In the genomic region with DNA sequence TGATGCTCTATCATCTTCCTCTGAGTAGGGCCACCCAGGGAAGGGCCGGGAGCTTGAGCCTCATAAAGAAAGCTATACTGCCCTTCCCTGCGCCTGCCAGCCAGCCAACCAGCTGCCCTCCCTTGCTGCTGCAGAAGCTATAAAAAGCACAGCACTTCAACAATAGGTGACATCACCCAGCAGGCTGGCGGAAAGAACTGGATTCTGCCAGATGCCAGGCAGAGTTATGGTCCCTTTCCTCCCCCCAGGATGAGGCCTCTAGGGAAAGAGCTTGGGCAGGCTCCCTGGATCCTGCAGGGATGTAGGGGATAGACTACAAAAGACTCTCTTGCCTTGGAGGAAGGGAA, we compare ENCODE assay signal across 8 mouse cellular contexts.
DNase-seq lines count a peak whose midpoint lies in the region; ATAC-seq and TF ChIP-seq lines count a peak whose summit lies in the region.

No protein-coding gene starts in this region.

- DNase-seq in layer of hippocampus, adult 2 months (ENCODE audit: low spot score in 2 of 2), result peak in 1 of 2 experiments; percentile 63
- no peak for DNase-seq in layer of hippocampus, adult 9-10 months (ENCODE audit: low spot score)
- DNase-seq in heart, adult 2 months, result peak; percentile 55 to 74
- peak; percentile 76 for DNase-seq in kidney, adult 2 months
- no peak for DNase-seq in natural killer cell, adult 2 months (ENCODE audit: low spot score in 2 of 2)
- DNase-seq in c-Kit-positive CD71-positive TER-119-positive erythroid progenitor cells, embryonic 14.5 days (ENCODE audit: low spot score), result no peak

- TF ChIP-seq POLR2A in heart, adult 2 months (IDR thresholded peaks at IDR 0.05; ENCODE audit: insufficient read depth, low read depth, low read length), result no peak
- TF ChIP-seq POLR2A in kidney, adult 2 months (IDR thresholded peaks at IDR 0.05; ENCODE audit: low read depth, low read length), result no peak

- 0 out of 2 replicates have a peak, but pooled peaks have one; percentile 50 for TF ChIP-seq EP300 in heart, adult 2 months (IDR thresholded peaks at IDR 0.05; ENCODE audit: insufficient read depth, low read depth, low read length)

- peaks cover 9% of the 10 kb centered on the region for H3K36me3 ChIP-seq in heart, adult 2 months (ENCODE audit: control insufficient read depth, insufficient read depth, low read length)
- no peaks in the 10 kb centered on the region for H3K36me3 ChIP-seq in kidney, adult 2 months (ENCODE audit: control insufficient read depth, insufficient read depth, low read length)
- H3K36me3 ChIP-seq in limb, embryonic 13.5 days, result no peaks in the 10 kb centered on the region
- H3K36me3 ChIP-seq in neural tube, embryonic 15.5 days, result no peaks in the 10 kb centered on the region

- peaks cover 17% of the 10 kb centered on the region for H3K4me1 ChIP-seq in heart, adult 2 months (ENCODE audit: control insufficient read depth, insufficient read depth, low read length)
- peaks cover 23% of the 10 kb centered on the region for H3K4me1 ChIP-seq in kidney, adult 2 months (ENCODE audit: control insufficient read depth, insufficient read depth, low read length)
- peaks cover 27% of the 10 kb centered on the region for H3K4me1 ChIP-seq in limb, embryonic 13.5 days
- H3K4me1 ChIP-seq in neural tube, embryonic 15.5 days, result peaks cover 28% of the 10 kb centered on the region

- peak; percentile 58 for ATAC-seq in limb, embryonic 13.5 days (ENCODE audit: low FRiP score, low read depth)
- ATAC-seq in neural tube, embryonic 15.5 days (ENCODE audit: low FRiP score), result peak; percentile 93

- no peak overlapping the region for H3K4me3 ChIP-seq in layer of hippocampus, adult 2 months
- no peak overlapping the region for H3K4me3 ChIP-seq in heart, adult 2 months
- H3K4me3 ChIP-seq in kidney, adult 2 months (ENCODE audit: insufficient read depth, low read depth, low read length), result no peak overlapping the region
- no peak overlapping the region for H3K4me3 ChIP-seq in limb, embryonic 13.5 days
- H3K4me3 ChIP-seq in neural tube, embryonic 15.5 days (replicated peaks), result no peak overlapping the region

- TF ChIP-seq CTCF in layer of hippocampus, adult 2 months (conservative IDR thresholded peaks at IDR 0.05), result no peak
- TF ChIP-seq CTCF in heart, adult 2 months (IDR thresholded peaks at IDR 0.05), result no peak
- no peak for TF ChIP-seq CTCF in kidney, adult 2 months (conservative IDR thresholded peaks at IDR 0.05; ENCODE audit: insufficient read depth, insufficient read length, low read depth, low read length)

- H3K27ac ChIP-seq in layer of hippocampus, adult 2 months, result peak overlapping the region; percentile 93
- H3K27ac ChIP-seq in heart, adult 2 months, result peak overlapping the region; percentile 94
- peak overlapping the region; percentile 39 for H3K27ac ChIP-seq in kidney, adult 2 months (ENCODE audit: insufficient read depth, low read depth, low read length)
- peak overlapping the region; percentile 52; the same call in 1 of the 2 replicates for H3K27ac ChIP-seq in limb, embryonic 13.5 days
- peak overlapping the region; percentile 88 for H3K27ac ChIP-seq in neural tube, embryonic 15.5 days (replicated peaks)

- whole genome bisulfite sequencing in heart, adult 2 months, result 15% methylated on average over 3 of the region's 3 CpGs
- WGBS in kidney, adult 2 months, result 33% methylated on average over 3 of the region's 3 CpGs
- WGBS in limb, embryonic 13.5 days, result 20% methylated on average over 3 of the region's 3 CpGs
- 3% methylated on average over 3 of the region's 3 CpGs for WGBS in neural tube, embryonic 15.5 days

- no peaks in the 10 kb centered on the region for H3K9me3 ChIP-seq in limb, embryonic 13.5 days
- H3K9me3 ChIP-seq in neural tube, embryonic 15.5 days (replicated peaks), result no peaks in the 10 kb centered on the region

- no peak overlapping the region for H3K9ac ChIP-seq in heart, adult 2 months (ENCODE audit: low read depth, low read length)
- H3K9ac ChIP-seq in limb, embryonic 13.5 days, result 0 out of 2 replicates have a peak overlapping the region, but pooled peaks have one; percentile 31
- 0 out of 2 replicates have a peak overlapping the region, but pooled peaks have one; percentile 23 for H3K9ac ChIP-seq in neural tube, embryonic 15.5 days (replicated peaks)

- no peaks in the 10 kb centered on the region for H3K79me2 ChIP-seq in heart, adult 2 months (replicated peaks; ENCODE audit: control insufficient read depth, insufficient read depth, low read length)

- H3K27me3 ChIP-seq in heart, adult 2 months (ENCODE audit: control insufficient read depth, insufficient read depth, low read length), result no peaks in the 10 kb centered on the region
- no peaks in the 10 kb centered on the region for H3K27me3 ChIP-seq in kidney, adult 2 months (replicated peaks; ENCODE audit: control insufficient read depth, insufficient read depth, low read length)
- H3K27me3 ChIP-seq in limb, embryonic 13.5 days, result no peaks in the 10 kb centered on the region
- no peaks in the 10 kb centered on the region for H3K27me3 ChIP-seq in neural tube, embryonic 15.5 days (replicated peaks)

- intact Hi-C loops in heart, adult 2 months (cut with DNase I), result no loop called here

- H3K4me2 ChIP-seq in limb, embryonic 13.5 days (replicated peaks), result no peak overlapping the region
- H3K4me2 ChIP-seq in neural tube, embryonic 15.5 days, result no peak overlapping the region

Comparison
In these comparisons a context has a peak if more than half of its experiments do, and no peak if none do; other contexts are left out.
1. DNase-seq: peak in heart, adult 2 months (2 of 2) and kidney, adult 2 months (single experiment); none in layer of hippocampus, adult 9-10 months (single experiment), natural killer cell, adult 2 months (0 of 2) and c-Kit-positive CD71-positive TER-119-positive erythroid progenitor cells, embryonic 14.5 days (single experiment).
2. H3K27ac ChIP-seq: peak in every context shown above with its lines; median percentile 94 in heart, adult 2 months; 93 in layer of hippocampus, adult 2 months; 88 in neural tube, embryonic 15.5 days; 52 in limb, embryonic 13.5 days; 39 in kidney, adult 2 months.